Mouse (Mus musculus): ENCODE measurements around the gene Trim7. TPM values are rescaled to one million over a fixed set of nuclear protein-coding genes. Genes with fewer than 3 reads are reported as not detected.
"Not testable (repeated sequence)": the region's sequence is repeated elsewhere in the genome, so short reads cannot be mapped to it uniquely, and the experiment has no call there.

Trim7 gene
- polyA plus RNA-seq, 1 experiment from 2014 or later = 2.1 TPM

DNA sequence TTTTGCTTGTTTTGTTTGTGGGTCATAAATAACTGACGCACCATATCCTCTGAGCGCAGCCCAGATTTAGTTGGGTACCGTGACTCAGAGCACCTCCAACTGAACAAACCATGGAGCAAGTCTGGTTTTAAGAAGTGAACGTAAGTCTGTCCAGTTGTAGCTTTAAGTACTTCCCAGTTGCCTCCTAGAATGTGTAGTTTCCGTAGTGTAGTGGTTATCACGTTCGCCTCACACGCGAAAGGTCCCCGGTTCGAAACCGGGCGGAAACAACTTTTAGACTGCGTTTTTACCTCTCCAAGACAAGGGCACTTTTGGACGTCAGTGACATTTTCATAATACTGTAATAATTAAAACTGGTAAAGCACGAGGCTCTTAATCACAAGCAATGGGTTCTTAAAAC, 7.6 kb upstream of the Trim7 start:
- WGBS = under 1% methylated on average over 16 of the region's 16 CpGs
- no peaks in the 10 kb centered on the region for H3K9me3 ChIP-seq (replicated peaks)
- H3K27me3 ChIP-seq (replicated peaks) = peaks cover 8% of the 10 kb centered on the region; the same call in 1 of the 2 replicates
- no peak for ATAC-seq (ENCODE audit: low FRiP score)
- H3K4me3 ChIP-seq (replicated peaks) = peak overlapping the region; percentile 86
- peak overlapping the region; percentile 99 for H3K27ac ChIP-seq (replicated peaks)
- H3K36me3 ChIP-seq = 0 out of 2 replicates have a peak, but pooled peaks cover 4% of the 10 kb centered on the region
- peak overlapping the region; percentile 85 for H3K4me2 ChIP-seq
- H3K4me1 ChIP-seq = peaks cover 31% of the 10 kb centered on the region
- peak overlapping the region; percentile 81 for H3K9ac ChIP-seq (replicated peaks)

DNA sequence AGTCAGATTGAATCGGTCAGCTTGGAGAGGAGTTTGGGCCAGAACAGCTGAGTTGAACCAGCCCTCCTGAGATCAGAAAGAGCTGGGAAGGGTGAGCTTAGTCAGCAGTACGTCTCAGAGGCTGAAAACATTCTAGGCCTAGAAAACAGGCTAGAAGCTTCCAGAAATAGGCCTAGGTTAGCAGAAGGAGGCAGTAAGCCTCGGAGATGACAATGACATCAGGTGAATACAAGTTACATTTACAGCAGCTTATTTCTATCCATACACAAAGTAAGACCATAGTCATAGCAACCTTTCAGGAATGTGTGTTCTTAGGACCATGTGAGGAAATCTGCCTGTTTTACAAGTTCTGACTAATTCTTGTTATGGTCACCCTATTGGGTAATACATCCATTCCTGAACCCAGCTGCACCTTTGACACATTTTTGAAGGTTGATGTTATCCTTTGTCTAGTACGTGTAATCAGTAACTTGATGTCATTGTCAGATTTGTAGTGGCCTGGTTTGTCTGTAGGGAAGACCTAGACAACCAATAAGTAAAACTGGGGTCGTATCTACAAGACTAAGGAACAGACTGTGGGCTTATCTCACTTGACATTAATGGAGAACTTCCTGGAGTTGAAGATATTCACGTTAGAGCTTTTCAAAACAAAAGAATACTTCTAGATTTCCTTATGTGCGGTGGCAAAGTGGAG, 6.2 kb upstream of the Trim7 start:
- 78% methylated on average over 7 of the region's 7 CpGs for WGBS
- H3K9ac ChIP-seq (replicated peaks) = no peak overlapping the region
- no peak overlapping the region for H3K4me3 ChIP-seq (replicated peaks)
- H3K4me1 ChIP-seq = peaks cover 33% of the 10 kb centered on the region
- no peaks in the 10 kb centered on the region for H3K9me3 ChIP-seq (replicated peaks)
- H3K4me2 ChIP-seq = no peak overlapping the region
- no peak for ATAC-seq (ENCODE audit: low FRiP score)
- 0 out of 2 replicates have a peak, but pooled peaks cover 2% of the 10 kb centered on the region for H3K36me3 ChIP-seq
- no peak overlapping the region for H3K27ac ChIP-seq (replicated peaks)
- H3K27me3 ChIP-seq (replicated peaks) = peaks cover 17% of the 10 kb centered on the region

DNA sequence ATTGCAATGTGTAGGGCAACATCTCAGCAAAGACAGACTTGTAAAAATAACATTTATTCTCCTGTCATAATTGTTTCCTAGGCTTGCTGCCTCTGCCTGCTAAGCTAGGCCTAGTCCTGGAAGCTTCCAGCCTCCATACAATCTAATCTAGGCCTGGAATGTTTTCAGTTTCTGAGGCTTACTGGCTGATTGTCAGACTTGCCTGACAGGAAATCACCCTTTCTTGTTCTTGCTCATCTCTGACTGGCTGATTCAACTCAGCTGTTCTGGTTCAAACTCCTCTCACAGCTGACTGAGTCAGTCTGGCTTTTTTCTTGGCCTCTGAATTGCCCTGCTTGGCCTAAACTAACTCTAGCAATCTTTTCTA, 5.6 kb upstream of the Trim7 start:
- Histone ChIP-seq H3K4me2 (no peak overlapping the region), H3K9me3 (replicated peaks) (no peaks in the 10 kb centered on the region), H3K4me3 (replicated peaks) (no peak overlapping the region), H3K4me1 (peaks cover 29% of the 10 kb centered on the region), H3K9ac (replicated peaks) (no peak overlapping the region), H3K36me3 (no peaks in the 10 kb centered on the region), H3K27ac (replicated peaks) (no peak overlapping the region), H3K27me3 (replicated peaks) (peaks cover 20% of the 10 kb centered on the region)
- ATAC-seq (ENCODE audit: low FRiP score) = no peak

DNA sequence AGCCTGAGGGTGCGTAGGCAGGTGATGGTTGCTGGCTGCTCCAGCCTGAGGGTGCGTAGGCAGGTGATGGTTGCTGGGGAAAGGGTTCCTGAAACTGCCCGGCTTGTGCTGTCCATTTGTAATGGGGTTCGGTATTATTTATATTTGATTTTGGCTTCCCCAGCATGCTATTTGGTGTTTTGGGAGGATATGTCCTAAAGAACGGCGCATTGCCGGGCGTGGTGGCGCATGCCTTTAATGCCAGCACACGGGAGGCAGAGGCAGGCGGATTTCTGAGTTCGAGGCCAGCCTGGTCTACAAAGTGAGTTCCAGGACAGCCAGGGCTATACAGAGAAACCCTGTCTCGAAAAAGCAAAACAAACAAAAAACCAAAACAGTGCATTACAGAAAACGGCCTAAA, 4.6 kb upstream of the Trim7 start:
- not testable (repeated sequence) for H3K4me3 ChIP-seq (replicated peaks)

DNA sequence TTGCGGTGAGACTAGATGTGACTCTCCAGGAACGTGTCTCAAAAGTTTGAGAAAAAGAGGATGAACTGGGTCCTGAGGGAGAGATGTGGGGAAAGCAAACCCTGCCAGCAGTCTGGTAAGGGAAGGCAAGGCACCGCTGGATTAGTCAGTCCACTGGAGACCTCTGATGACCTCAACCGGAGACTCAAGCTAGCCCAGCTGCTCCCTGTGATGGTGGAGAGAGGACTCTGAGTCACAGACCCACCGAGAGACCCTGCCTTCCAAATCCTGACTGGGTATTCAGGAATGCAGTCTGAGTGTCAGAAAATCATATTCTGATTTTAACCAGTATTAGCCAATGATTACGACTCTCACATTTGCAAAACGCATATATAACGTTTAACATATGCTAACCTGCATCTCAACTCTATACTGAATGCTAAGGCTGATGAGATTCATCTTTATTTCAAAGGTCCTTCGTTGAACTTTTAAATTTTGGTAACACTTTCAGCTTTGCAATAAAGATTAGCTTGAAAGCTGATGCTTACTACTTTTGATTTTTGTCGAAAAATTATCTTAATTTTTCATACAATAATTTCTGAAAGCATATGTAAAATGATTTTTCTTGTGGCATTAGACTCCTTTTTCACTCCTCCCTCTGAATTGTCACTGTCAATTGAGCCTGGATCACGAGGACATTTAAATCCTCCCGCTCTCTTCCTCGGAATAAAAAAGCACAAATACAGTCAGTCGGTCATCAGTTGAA, 3.0 kb upstream of the Trim7 start:
- WGBS = 40% methylated on average over 14 of the region's 14 CpGs
- Histone ChIP-seq H3K27me3 (replicated peaks) (peaks cover 22% of the 10 kb centered on the region), H3K9me3 (replicated peaks) (no peaks in the 10 kb centered on the region), H3K4me2 (peak overlapping the region; percentile 72), H3K27ac (replicated peaks) (no peak overlapping the region), H3K9ac (replicated peaks) (no peak overlapping the region), H3K4me1 (peaks cover 26% of the 10 kb centered on the region), H3K4me3 (replicated peaks) (peak overlapping the region; percentile 36), H3K36me3 (no peaks in the 10 kb centered on the region)
- ATAC-seq (ENCODE audit: low FRiP score) = no peak

More for the DNA sequence above, 4.6 kb upstream of the Trim7 start:
- not testable (repeated sequence) for H3K4me2 ChIP-seq; H3K9me3 ChIP-seq (replicated peaks); H3K36me3 ChIP-seq; H3K27ac ChIP-seq (replicated peaks); ATAC-seq (ENCODE audit: low FRiP score); H3K9ac ChIP-seq (replicated peaks)
- Histone ChIP-seq H3K27me3 (replicated peaks) (peaks cover 20% of the 10 kb centered on the region), H3K4me1 (peaks cover 19% of the 10 kb centered on the region)
- 82% methylated on average over 14 of the region's 14 CpGs for WGBS

DNA sequence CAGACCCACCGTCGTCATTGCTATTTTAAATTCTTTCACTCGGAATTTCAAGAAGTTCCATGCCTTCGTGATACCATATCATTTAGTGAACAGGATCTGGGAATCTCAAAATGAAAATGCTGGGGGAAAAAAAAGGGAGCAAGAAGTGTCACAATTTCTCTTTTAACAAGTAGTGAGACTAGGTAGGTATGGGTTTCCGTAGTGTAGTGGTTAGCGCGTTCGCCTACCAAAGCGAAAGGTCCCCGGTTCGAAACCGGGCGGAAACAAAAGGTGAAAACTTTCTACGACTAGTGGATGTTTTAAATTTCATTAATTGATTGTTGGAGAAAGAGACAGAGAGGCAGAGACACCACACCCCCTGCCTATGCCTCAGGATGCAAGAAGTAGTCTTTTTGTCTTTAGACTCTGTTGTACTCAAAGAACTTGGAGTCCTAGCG, 2.4 kb upstream of the Trim7 start:
- Histone ChIP-seq H3K27ac (replicated peaks) (no peak overlapping the region), H3K9me3 (replicated peaks) (no peaks in the 10 kb centered on the region), H3K4me3 (replicated peaks) (peak overlapping the region; percentile 36), H3K9ac (replicated peaks) (no peak overlapping the region; the same call in 1 of the 2 replicates), H3K27me3 (replicated peaks) (peaks cover 22% of the 10 kb centered on the region), H3K36me3 (no peaks in the 10 kb centered on the region), H3K4me2 (peak overlapping the region; percentile 72), H3K4me1 (peaks cover 26% of the 10 kb centered on the region)
- WGBS = 1% methylated on average over 15 of the region's 15 CpGs
- peak; percentile 29; the same call in 1 of the 2 replicates for ATAC-seq (ENCODE audit: low FRiP score)

DNA sequence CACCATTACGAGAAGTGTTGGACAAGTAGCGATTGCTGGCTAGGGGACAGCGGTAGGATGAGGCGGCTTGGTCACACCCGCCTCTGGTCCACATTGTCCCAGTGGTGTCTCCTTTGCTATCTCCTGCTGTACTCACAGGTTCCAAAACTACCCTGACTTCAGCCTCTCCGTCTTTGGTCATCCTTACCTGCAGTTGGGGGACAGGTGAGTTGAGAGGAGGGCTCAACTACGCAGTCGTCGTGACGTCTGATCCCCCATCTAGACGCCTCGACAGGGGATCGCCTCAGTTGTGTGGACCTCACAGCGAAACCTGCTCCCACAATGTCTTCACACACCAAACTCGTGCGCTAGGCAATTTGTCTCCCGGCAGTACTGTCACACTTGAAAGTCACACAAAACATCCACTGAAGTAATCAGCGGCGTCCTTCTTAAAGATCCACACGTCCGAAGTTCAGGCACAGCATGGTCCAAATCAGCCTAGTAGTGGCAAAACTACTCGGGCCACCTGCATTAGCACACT, 1.6 kb upstream of the Trim7 start:
- 2% methylated on average over 22 of the region's 22 CpGs for WGBS

DNA sequence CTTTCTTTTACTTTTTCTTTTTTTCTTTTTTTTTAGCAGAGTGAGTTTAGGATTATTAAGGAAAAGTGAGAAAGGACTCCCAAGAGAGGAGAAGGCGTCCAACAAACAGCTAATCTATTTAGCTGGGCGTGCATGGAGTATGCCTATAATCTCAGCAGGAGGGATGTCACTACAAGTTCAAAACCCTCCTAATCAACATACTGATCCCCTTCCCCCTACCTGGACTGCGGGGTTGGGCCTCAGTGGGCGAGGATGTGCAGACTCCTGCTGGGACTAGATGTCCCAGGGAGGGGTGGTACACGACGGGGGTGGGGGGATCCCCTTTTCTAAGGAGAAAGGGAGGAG, 784 bp downstream of the Trim7 start:
- 0% methylated on average over 6 of the region's 6 CpGs for WGBS
- Histone ChIP-seq H3K27me3 (replicated peaks) (peaks cover 22% of the 10 kb centered on the region), H3K36me3 (no peaks in the 10 kb centered on the region), H3K4me1 (peaks cover 26% of the 10 kb centered on the region), H3K9ac (replicated peaks) (0 out of 2 replicates have a peak overlapping the region, but pooled peaks have one; percentile 5), H3K4me3 (replicated peaks) (peak overlapping the region; percentile 44), H3K4me2 (peak overlapping the region; percentile 60), H3K27ac (replicated peaks) (no peak overlapping the region; the same call in none of the 2 replicates), H3K9me3 (replicated peaks) (no peaks in the 10 kb centered on the region)
- ATAC-seq (ENCODE audit: low FRiP score) = no peak

More for the DNA sequence above, 1.6 kb upstream of the Trim7 start:
- Histone ChIP-seq H3K36me3 (no peaks in the 10 kb centered on the region), H3K4me2 (peak overlapping the region; percentile 72), H3K27me3 (replicated peaks) (peaks cover 22% of the 10 kb centered on the region), H3K9me3 (replicated peaks) (no peaks in the 10 kb centered on the region), H3K9ac (replicated peaks) (no peak overlapping the region), H3K4me1 (peaks cover 26% of the 10 kb centered on the region), H3K27ac (replicated peaks) (no peak overlapping the region), H3K4me3 (replicated peaks) (peak overlapping the region; percentile 36)
- ATAC-seq (ENCODE audit: low FRiP score) = no peak

DNA sequence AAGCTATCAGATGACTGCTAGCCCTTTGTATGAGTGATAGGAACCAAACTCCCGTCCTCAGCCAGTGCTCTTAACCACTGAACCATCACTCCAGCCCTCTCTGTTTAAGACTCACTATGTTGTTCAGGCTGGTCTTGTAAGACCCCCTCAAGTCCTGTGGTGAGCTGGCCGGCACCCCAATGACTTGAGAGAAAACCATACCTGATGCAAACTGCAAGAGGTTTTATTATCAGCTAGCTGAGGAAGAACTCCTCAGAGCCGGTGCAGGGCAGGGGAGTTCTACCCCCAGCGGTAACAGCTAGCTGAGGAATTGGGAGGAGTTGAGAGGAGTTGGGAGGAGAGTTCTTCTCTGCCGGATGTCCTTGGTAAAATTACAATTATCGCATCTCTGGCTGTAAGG, 2.0 kb downstream of the Trim7 start:
- WGBS = 76% methylated on average over 6 of the region's 6 CpGs
- H3K4me1 ChIP-seq = peaks cover 26% of the 10 kb centered on the region
- H3K36me3 ChIP-seq = no peaks in the 10 kb centered on the region
- H3K4me2 ChIP-seq = no peak overlapping the region
- no peak for ATAC-seq (ENCODE audit: low FRiP score)
- no peak overlapping the region for H3K9ac ChIP-seq (replicated peaks)
- no peak overlapping the region for H3K4me3 ChIP-seq (replicated peaks)
- H3K27me3 ChIP-seq (replicated peaks) = peaks cover 15% of the 10 kb centered on the region
- no peak overlapping the region for H3K27ac ChIP-seq (replicated peaks)
- H3K9me3 ChIP-seq (replicated peaks) = no peaks in the 10 kb centered on the region

DNA sequence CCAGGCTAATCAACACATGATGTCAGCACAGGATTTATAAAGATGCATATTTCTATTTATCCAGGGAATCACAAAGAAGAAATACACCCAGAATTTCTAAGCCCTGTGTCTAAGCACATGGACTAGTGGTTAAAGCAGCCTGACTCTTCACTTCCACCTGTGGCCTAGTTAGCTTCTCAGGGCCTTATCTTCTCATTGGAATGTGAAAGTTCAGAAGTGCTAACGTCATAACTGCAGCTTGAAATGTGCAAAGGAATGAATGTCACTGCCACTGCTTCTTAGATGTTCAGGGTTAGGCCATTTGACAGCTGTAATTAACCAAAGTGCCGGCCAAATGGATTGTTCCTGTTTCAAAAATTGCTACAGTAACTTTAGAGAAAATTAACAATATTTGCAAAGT, 4.3 kb downstream of the Trim7 start:
- peaks cover 2% of the 10 kb centered on the region for H3K27me3 ChIP-seq (replicated peaks)

DNA sequence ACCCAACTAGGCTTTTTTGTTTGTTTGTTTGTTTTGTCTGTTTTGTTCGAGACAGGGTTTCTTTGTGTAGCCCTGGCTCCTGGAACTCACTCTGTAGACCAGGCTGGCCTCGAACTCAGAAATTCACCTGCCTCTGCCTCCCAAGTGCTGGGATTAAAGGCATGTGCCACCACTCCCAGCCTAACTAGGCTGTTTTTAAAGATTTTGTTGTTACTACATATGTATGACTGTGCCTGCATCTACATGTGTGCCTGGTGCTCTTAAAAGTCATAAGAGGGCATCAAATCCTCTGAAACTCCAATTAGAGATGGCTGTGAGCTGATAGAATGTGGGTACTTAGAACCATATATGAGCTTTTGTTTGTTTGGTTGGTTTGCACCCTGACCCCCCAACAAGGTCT, 5.3 kb downstream of the Trim7 start:
- WGBS = 81% methylated on average over 2 of the region's 2 CpGs
- H3K27ac ChIP-seq (replicated peaks) = no peak overlapping the region
- H3K27me3 ChIP-seq (replicated peaks) = peaks cover 2% of the 10 kb centered on the region
- H3K36me3 ChIP-seq = no peaks in the 10 kb centered on the region
- no peak overlapping the region for H3K9ac ChIP-seq (replicated peaks)
- H3K9me3 ChIP-seq (replicated peaks) = no peaks in the 10 kb centered on the region
- ATAC-seq (ENCODE audit: low FRiP score) = no peak
- peaks cover 8% of the 10 kb centered on the region for H3K4me1 ChIP-seq
- no peak overlapping the region for H3K4me2 ChIP-seq
- H3K4me3 ChIP-seq (replicated peaks) = no peak overlapping the region

More for the DNA sequence above, 4.3 kb downstream of the Trim7 start:
- no peak for ATAC-seq (ENCODE audit: low FRiP score)
- no peak overlapping the region for H3K27ac ChIP-seq (replicated peaks)
- H3K4me2 ChIP-seq = no peak overlapping the region
- no peaks in the 10 kb centered on the region for H3K36me3 ChIP-seq
- no peaks in the 10 kb centered on the region for H3K9me3 ChIP-seq (replicated peaks)
- H3K4me3 ChIP-seq (replicated peaks) = no peak overlapping the region
- no peak overlapping the region for H3K9ac ChIP-seq (replicated peaks)
- peaks cover 8% of the 10 kb centered on the region for H3K4me1 ChIP-seq
- 80% methylated on average over 2 of the region's 2 CpGs for WGBS
